Mouse (Mus musculus) thymus, postnatal 10 days (tissue): Measurements from ENCODE around the gene Ei24.

Experiments
- DNase-seq, 2 experiments: peaks; one replicate each; pipeline ENCODE4 v3.0.0; 2021; ENCODE audit warnings: low spot score in 2 of 2

The Ei24 gene

GRCm38 (mm10) chr9:36796781-36797555, at the start of gene Ei24:
TSS of gene Ei24 (minus strand) at chr9:36797393.
- DNase-seq: peak; percentile 55 to 69

GRCm38 (mm10) chr9:36846346-36846745, 49.2 kb upstream of the Ei24 start:
- DNase-seq: no peak

- no peak for DNase-seq
These were observed 36.7 kb upstream of the Ei24 start for GRCm38 (mm10) chr9:36833914-36834313.

- no peak for DNase-seq
These were observed 36.1 kb upstream of the Ei24 start for GRCm38 (mm10) chr9:36833043-36833881.

- DNase-seq: peak in 1 of 2 experiments; percentile 17
These were observed 35.3 kb upstream of the Ei24 start for GRCm38 (mm10) chr9:36832529-36832928.

- DNase-seq: no peak
These were observed 34.2 kb upstream of the Ei24 start for GRCm38 (mm10) chr9:36831401-36831800.

GRCm38 (mm10) chr9:36826612-36827363, 29.6 kb upstream of the Ei24 start:
- DNase-seq: no peak

GRCm38 (mm10) chr9:36822024-36822423, 24.8 kb upstream of the Ei24 start:
- no peak for DNase-seq

- DNase-seq: no peak
These were observed 24.4 kb upstream of the Ei24 start, which contains the start of gene Fez1 for GRCm38 (mm10) chr9:36821644-36822000. TSS of gene Fez1 (plus strand) at chr9:36821864.

- DNase-seq: no peak
These were observed 23.9 kb upstream of the Ei24 start for GRCm38 (mm10) chr9:36820969-36821643.

- DNase-seq: no peak
These were observed 21.7 kb upstream of the Ei24 start for GRCm38 (mm10) chr9:36818905-36819304.

- no peak for DNase-seq
These were observed 17.3 kb upstream of the Ei24 start for GRCm38 (mm10) chr9:36814486-36814885.

GRCm38 (mm10) chr9:36808126-36808785, 11.1 kb upstream of the Ei24 start:
- DNase-seq: no peak

GRCm38 (mm10) chr9:36805256-36805975, 8.2 kb upstream of the Ei24 start:
- DNase-seq: no peak

- no peak for DNase-seq
These were observed 6.7 kb upstream of the Ei24 start for GRCm38 (mm10) chr9:36803926-36804325.

GRCm38 (mm10) chr9:36803386-36803785, 6.2 kb upstream of the Ei24 start:
- DNase-seq: no peak

- DNase-seq: no peak
These were observed 5.8 kb upstream of the Ei24 start for GRCm38 (mm10) chr9:36802951-36803350.

GRCm38 (mm10) chr9:36801961-36802360, 4.8 kb upstream of the Ei24 start:
- DNase-seq: no peak

- no peak for DNase-seq
These were observed 969 bp downstream of the Ei24 start for GRCm38 (mm10) chr9:36796224-36796623.

GRCm38 (mm10) chr9:36795556-36795955, 1.6 kb downstream of the Ei24 start:
- no peak for DNase-seq
